8 mouse cellular contexts compared by ENCODE assay signal in genomic region chr6:125040221-125040620, GRCm38 (mm10). TPM values are rescaled to one million over a fixed set of nuclear protein-coding genes. Genes with fewer than 3 reads are reported as not detected.
DNase-seq lines count a peak whose midpoint lies in the region; ATAC-seq lines count a peak whose summit lies in the region.

No protein-coding gene starts in this region.

- H3K4me3 ChIP-seq in kidney, embryonic 15.5 days (replicated peaks), result peak overlapping the region; percentile 78
- peak overlapping the region; percentile 79 for H3K4me3 ChIP-seq in brown adipose tissue, adult 24 weeks (ENCODE audit: insufficient read depth, low read depth, low read length)
- H3K4me3 ChIP-seq in hindbrain, embryonic 14.5 days (replicated peaks; ENCODE audit: low read length), result peak overlapping the region; percentile 69
- peak overlapping the region; percentile 61 for H3K4me3 ChIP-seq in midbrain, embryonic 15.5 days

- peaks cover 61% of the 10 kb centered on the region for H3K36me3 ChIP-seq in kidney, embryonic 15.5 days
- peaks cover 47% of the 10 kb centered on the region for H3K36me3 ChIP-seq in hindbrain, embryonic 14.5 days (replicated peaks; ENCODE audit: control insufficient read depth, insufficient read depth)
- peaks cover 29% of the 10 kb centered on the region for H3K36me3 ChIP-seq in midbrain, embryonic 15.5 days (replicated peaks)

- H3K4me1 ChIP-seq in kidney, embryonic 15.5 days, result peaks cover 16% of the 10 kb centered on the region; the same call in 1 of the 2 replicates
- peaks cover 3% of the 10 kb centered on the region; the same call in 1 of the 2 replicates for H3K4me1 ChIP-seq in brown adipose tissue, adult 24 weeks (ENCODE audit: control insufficient read depth, insufficient read depth, insufficient read length, low read length)
- H3K4me1 ChIP-seq in hindbrain, embryonic 14.5 days (replicated peaks; ENCODE audit: control insufficient read depth, insufficient read depth, low read length), result peaks cover 10% of the 10 kb centered on the region; the same call in 1 of the 2 replicates
- H3K4me1 ChIP-seq in midbrain, embryonic 15.5 days, result peaks cover 21% of the 10 kb centered on the region

- intact Hi-C loops in left cerebral cortex, postnatal 25 days (cut with DNase I), result no loop called here

- no peaks in the 10 kb centered on the region for H3K9me3 ChIP-seq in kidney, embryonic 15.5 days (replicated peaks)
- H3K9me3 ChIP-seq in hindbrain, embryonic 14.5 days (ENCODE audit: control insufficient read depth, low read length), result no peaks in the 10 kb centered on the region
- no peaks in the 10 kb centered on the region for H3K9me3 ChIP-seq in midbrain, embryonic 15.5 days

- H3K4me2 ChIP-seq in kidney, embryonic 15.5 days, result peak overlapping the region; percentile 63
- peak overlapping the region; percentile 85 for H3K4me2 ChIP-seq in hindbrain, embryonic 14.5 days (replicated peaks)
- peak overlapping the region; percentile 63 for H3K4me2 ChIP-seq in midbrain, embryonic 15.5 days

- no peak for ATAC-seq in kidney, embryonic 15.5 days (replicated peaks; ENCODE audit: low FRiP score)
- no peak for ATAC-seq in hindbrain, embryonic 14.5 days (ENCODE audit: low FRiP score)
- no peak for ATAC-seq in midbrain, embryonic 15.5 days (replicated peaks)

- no peaks in the 10 kb centered on the region for H3K27me3 ChIP-seq in kidney, embryonic 15.5 days
- no peaks in the 10 kb centered on the region for H3K27me3 ChIP-seq in hindbrain, embryonic 14.5 days (ENCODE audit: control insufficient read depth, insufficient read depth, low read length)
- H3K27me3 ChIP-seq in midbrain, embryonic 15.5 days (replicated peaks), result no peaks in the 10 kb centered on the region

- peak overlapping the region; percentile 82 for H3K27ac ChIP-seq in kidney, embryonic 15.5 days
- peak overlapping the region; percentile 80 for H3K27ac ChIP-seq in brown adipose tissue, adult 24 weeks (replicated peaks; ENCODE audit: low read depth, low read length)
- peak overlapping the region; percentile 79 for H3K27ac ChIP-seq in hindbrain, embryonic 14.5 days
- peak overlapping the region; percentile 72 for H3K27ac ChIP-seq in midbrain, embryonic 15.5 days

- no peak for DNase-seq in kidney, adult 9 months
- DNase-seq in hindbrain, embryonic 14.5 days (ENCODE audit: low spot score), result no peak
- DNase-seq in left cerebral cortex, postnatal 25 days (ENCODE audit: low spot score in 2 of 2), result no peak
- no peak for DNase-seq in thymus, postnatal 4 days
- DNase-seq in adrenal gland, adult 2 months, result no peak

- 16% methylated on average over 7 of the region's 7 CpGs for WGBS in kidney, embryonic 15.5 days
- 20% methylated on average over 7 of the region's 7 CpGs for WGBS in hindbrain, embryonic 14.5 days
- WGBS in midbrain, embryonic 15.5 days, result 22% methylated on average over 7 of the region's 7 CpGs

- H3K9ac ChIP-seq in kidney, embryonic 15.5 days, result peak overlapping the region; percentile 74
- peak overlapping the region; percentile 78 for H3K9ac ChIP-seq in hindbrain, embryonic 14.5 days
- H3K9ac ChIP-seq in midbrain, embryonic 15.5 days, result peak overlapping the region; percentile 60

RNA-seq across cellular contexts. Expression of gene Ing4, which starts 0.7 kb away (rescaled TPM):
- 135 and 138 TPM in 2 replicates for polyA plus RNA-seq in kidney, embryonic 15.5 days (2015; fragmentation: Nextera tagmentation; extraction: Ambion mirVana)
- 32.1 and 34.0 TPM in 2 replicates for polyA plus RNA-seq in brown adipose tissue, adult 24 weeks (2012; ENCODE audit: insufficient read depth, insufficient read length, missing spikeins)
- polyA plus RNA-seq in hindbrain, embryonic 14.5 days (2014; fragmentation: Nextera tagmentation; extraction: Ambion mirVana), result 112 and 113 TPM in 2 replicates
- polyA plus RNA-seq in midbrain, embryonic 15.5 days (2015; fragmentation: Nextera tagmentation; extraction: Ambion mirVana), result 165 and 178 TPM in 2 replicates
- total RNA-seq in left cerebral cortex, postnatal 25 days (2021), result 10 to 100 TPM; 54.0 to 62.1 TPM
- total RNA-seq in adrenal gland, adult 2 months (2021), result 10 to 100 TPM; 51.0 to 60.6 TPM
- 35.5 and 37.4 TPM in 2 replicates for polyA plus RNA-seq in adrenal gland, adult 2 months (2012; rRNA removed)

RNA-seq across cellular contexts. Expression of gene Acrbp, which starts 9.3 kb away (rescaled TPM):
- polyA plus RNA-seq in kidney, embryonic 15.5 days (2015; fragmentation: Nextera tagmentation; extraction: Ambion mirVana), result 14.4 and 15.4 TPM in 2 replicates
- polyA plus RNA-seq in brown adipose tissue, adult 24 weeks (2012; ENCODE audit: insufficient read depth, insufficient read length, missing spikeins), result 5.1 and 5.5 TPM in 2 replicates
- 17.1 and 18.7 TPM in 2 replicates for polyA plus RNA-seq in hindbrain, embryonic 14.5 days (2014; fragmentation: Nextera tagmentation; extraction: Ambion mirVana)
- 18.4 and 19.6 TPM in 2 replicates for polyA plus RNA-seq in midbrain, embryonic 15.5 days (2015; fragmentation: Nextera tagmentation; extraction: Ambion mirVana)
- 10 to 100 TPM in 1 of 2 experiments, 1 to 10 TPM in 1; 8.4 to 12.3 TPM for total RNA-seq in left cerebral cortex, postnatal 25 days (2021)
- 10 to 100 TPM in 1 of 2 experiments, 1 to 10 TPM in 1; 4.4 to 12.2 TPM for total RNA-seq in adrenal gland, adult 2 months (2021)
- polyA plus RNA-seq in adrenal gland, adult 2 months (2012; rRNA removed), result 14.0 and 15.9 TPM in 2 replicates

RNA-seq across cellular contexts. Expression of gene Lpar5, which starts 27.5 kb away (rescaled TPM):
- polyA plus RNA-seq in kidney, embryonic 15.5 days (2015; fragmentation: Nextera tagmentation; extraction: Ambion mirVana), result 0.33 and 0.55 TPM in 2 replicates
- polyA plus RNA-seq in brown adipose tissue, adult 24 weeks (2012; ENCODE audit: insufficient read depth, insufficient read length, missing spikeins), result not detected in 2 replicates
- 0.50 and 0.51 TPM in 2 replicates for polyA plus RNA-seq in hindbrain, embryonic 14.5 days (2014; fragmentation: Nextera tagmentation; extraction: Ambion mirVana)
- polyA plus RNA-seq in midbrain, embryonic 15.5 days (2015; fragmentation: Nextera tagmentation; extraction: Ambion mirVana), result 0.56 and 0.60 TPM in 2 replicates
- under 1 TPM; 0.60 to 0.96 TPM for total RNA-seq in left cerebral cortex, postnatal 25 days (2021)
- under 1 TPM; 0.61 to 0.83 TPM for total RNA-seq in adrenal gland, adult 2 months (2021)
- 3.1 and 4.3 TPM in 2 replicates for polyA plus RNA-seq in adrenal gland, adult 2 months (2012; rRNA removed)

RNA-seq across cellular contexts. Expression of gene Zfp384, which starts 31.3 kb away (rescaled TPM):
- polyA plus RNA-seq in kidney, embryonic 15.5 days (2015; fragmentation: Nextera tagmentation; extraction: Ambion mirVana), result 16.1 and 17.8 TPM in 2 replicates
- polyA plus RNA-seq in brown adipose tissue, adult 24 weeks (2012; ENCODE audit: insufficient read depth, insufficient read length, missing spikeins), result 19.9 and 25.6 TPM in 2 replicates
- 12.0 and 14.6 TPM in 2 replicates for polyA plus RNA-seq in hindbrain, embryonic 14.5 days (2014; fragmentation: Nextera tagmentation; extraction: Ambion mirVana)
- polyA plus RNA-seq in midbrain, embryonic 15.5 days (2015; fragmentation: Nextera tagmentation; extraction: Ambion mirVana), result 19.1 and 19.9 TPM in 2 replicates
- total RNA-seq in left cerebral cortex, postnatal 25 days (2021), result 10 to 100 TPM; 38.4 to 44.1 TPM
- 10 to 100 TPM; 38.5 to 56.9 TPM for total RNA-seq in adrenal gland, adult 2 months (2021)
- 70.6 and 98.2 TPM in 2 replicates for polyA plus RNA-seq in adrenal gland, adult 2 months (2012; rRNA removed)

RNA-seq across cellular contexts. Expression of gene Pianp, which starts 43.7 kb away (rescaled TPM):
- 1.4 and 3.1 TPM in 2 replicates for polyA plus RNA-seq in kidney, embryonic 15.5 days (2015; fragmentation: Nextera tagmentation; extraction: Ambion mirVana)
- 0.54 TPM in 1 of 2 replicates, not detected in the other for polyA plus RNA-seq in brown adipose tissue, adult 24 weeks (2012; ENCODE audit: insufficient read depth, insufficient read length, missing spikeins)
- 47.8 and 53.8 TPM in 2 replicates for polyA plus RNA-seq in hindbrain, embryonic 14.5 days (2014; fragmentation: Nextera tagmentation; extraction: Ambion mirVana)
- 70.8 and 75.8 TPM in 2 replicates for polyA plus RNA-seq in midbrain, embryonic 15.5 days (2015; fragmentation: Nextera tagmentation; extraction: Ambion mirVana)
- total RNA-seq in left cerebral cortex, postnatal 25 days (2021), result 100 to 1,000 TPM; 169 to 181 TPM
- 1 to 10 TPM in 1 of 2 experiments, under 1 TPM in 1; 0.89 to 2.0 TPM for total RNA-seq in adrenal gland, adult 2 months (2021)
- 4.2 and 9.0 TPM in 2 replicates for polyA plus RNA-seq in adrenal gland, adult 2 months (2012; rRNA removed)
